Mouse (Mus musculus) c-Kit-positive CD71-negative TER-119-negative erythroid progenitor cells, embryonic 14.5 days (primary cell): Measurements from ENCODE around the gene L1td1.

ENCODE experiments used
- DNase-seq: peaks from one replicate; pipeline ENCODE4 v3.0.0-alpha.2; 2013; ENCODE audit warnings: low read depth

The L1td1 gene

DNA sequence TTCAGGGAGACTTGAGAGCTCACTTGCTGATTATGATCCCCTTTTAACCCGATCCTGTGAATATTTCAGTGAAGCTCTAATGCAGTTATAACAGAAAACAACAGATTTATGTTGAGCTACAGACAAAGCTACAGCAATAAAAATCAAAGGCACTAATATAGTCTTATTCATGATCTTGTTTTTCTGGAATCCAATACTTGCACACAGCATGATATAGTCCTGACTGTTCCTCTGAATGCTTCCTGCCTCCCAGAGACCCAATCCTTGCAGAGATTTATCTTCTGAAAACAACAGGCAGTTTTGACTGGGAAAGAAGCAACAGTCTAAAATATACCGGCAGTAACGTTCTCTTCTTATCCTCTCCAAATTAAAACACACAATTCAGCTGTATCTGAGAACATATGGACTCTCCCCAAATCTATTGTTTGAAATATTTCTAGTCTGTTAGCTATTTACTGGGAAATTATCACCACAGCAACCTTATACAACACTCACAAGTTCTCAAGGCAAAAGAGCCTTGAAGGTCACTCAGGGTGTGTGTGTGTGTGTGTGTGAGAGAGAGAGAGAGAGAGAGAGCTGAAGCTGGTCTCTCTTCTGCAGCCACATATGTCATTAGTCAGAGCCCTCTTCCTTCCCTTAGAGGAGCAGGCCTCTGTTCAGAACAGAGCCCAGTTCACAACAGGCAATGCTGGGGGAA is 16.8 kb downstream of the L1td1 start:
- DNase-seq = no peak

DNA sequence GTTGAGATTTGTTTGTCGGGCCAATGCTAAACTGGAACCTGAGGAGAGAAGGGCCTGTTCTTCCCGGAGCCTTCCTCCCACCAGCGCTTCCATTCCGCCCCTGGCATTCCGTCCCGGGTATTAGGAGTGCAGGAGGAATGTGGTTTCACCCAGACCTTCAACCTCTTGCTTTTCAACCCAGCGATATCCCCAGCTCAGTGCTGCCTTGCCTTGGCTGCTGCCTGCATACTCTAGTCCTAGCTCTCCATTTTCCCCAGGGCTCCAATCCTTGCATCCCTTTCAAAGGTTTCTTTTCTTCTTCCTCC is 17.3 kb downstream of the L1td1 start:
- DNase-seq = no peak

DNA sequence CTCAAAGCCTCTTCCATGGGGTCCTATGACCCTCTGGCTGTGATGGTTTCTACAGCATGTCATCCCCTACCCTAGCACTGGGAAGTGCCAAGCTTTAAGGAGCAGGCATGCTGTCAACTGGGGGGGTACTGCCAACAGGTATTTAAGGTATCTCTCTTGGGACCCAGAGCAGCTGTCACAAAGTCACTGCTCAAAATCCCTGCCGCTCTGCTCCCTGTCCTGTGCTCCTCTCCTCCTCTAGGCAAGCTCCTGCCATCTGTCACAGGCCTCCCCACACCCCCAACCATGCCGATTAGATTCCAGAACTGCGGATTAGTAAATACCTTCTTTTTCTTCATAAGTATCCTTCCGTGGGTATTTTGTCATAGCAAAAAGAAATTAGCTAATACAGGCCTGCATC is 27.9 kb downstream of the L1td1 start:
- no peak for DNase-seq

DNA sequence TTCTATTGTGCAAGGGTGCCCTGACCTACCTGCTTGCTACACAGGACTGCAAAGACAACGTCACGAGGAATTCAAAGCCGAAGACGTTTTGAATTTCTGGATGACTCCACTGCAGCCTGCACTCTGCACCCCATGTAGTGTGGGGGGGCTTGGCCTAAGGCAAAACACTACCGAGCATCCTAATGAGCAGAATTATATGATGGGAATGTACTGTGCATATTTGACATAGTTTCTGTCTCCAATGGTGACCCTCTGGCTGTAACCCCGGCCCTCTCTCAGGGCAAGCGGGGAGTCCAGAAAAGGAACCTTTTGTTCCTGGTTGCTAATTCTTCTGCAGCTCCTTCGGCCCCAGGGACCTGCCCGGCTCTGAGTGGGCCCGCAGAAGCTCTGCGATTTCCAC is 29.6 kb downstream of the L1td1 start:
- no peak for DNase-seq

DNA sequence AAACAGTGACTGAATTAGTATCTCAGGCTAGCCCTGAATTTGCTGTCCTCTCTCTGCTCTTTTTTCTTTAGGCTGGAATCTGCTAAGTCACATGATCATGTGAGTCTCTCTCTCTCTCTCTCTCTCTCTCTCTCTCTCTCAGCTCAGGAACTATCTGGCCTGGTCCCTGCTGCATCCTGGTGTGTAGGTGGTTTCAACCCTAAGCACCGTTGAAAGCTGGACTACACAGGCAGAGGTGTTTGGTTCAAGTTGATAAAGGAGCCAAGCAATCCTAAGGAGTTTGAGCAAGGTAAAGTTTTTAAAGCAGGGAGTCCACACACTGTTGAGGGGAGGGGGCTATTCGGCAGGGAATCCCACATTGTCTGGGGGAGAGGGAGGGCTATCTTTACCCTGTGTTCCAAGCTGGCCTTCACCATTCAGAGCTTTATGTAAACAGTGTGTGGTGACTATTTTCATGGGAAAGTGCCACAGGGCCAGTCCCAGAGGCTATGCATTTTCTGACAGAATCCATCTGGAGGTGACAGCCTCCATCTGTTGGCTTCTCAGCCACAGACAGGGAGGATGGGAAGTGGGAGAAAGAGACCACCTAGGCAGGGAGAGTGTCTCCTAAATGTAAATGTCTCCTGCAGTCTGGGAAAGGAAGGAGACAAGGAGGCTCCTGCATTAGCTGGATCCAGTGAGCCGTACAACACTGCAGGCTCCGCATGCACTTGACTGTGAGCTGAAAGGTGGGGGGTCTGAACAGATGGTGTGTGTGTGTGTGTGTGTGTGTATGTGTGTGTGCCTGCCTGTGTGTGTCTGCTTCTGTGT is 31.7 kb downstream of the L1td1 start:
- no peak for DNase-seq

DNA sequence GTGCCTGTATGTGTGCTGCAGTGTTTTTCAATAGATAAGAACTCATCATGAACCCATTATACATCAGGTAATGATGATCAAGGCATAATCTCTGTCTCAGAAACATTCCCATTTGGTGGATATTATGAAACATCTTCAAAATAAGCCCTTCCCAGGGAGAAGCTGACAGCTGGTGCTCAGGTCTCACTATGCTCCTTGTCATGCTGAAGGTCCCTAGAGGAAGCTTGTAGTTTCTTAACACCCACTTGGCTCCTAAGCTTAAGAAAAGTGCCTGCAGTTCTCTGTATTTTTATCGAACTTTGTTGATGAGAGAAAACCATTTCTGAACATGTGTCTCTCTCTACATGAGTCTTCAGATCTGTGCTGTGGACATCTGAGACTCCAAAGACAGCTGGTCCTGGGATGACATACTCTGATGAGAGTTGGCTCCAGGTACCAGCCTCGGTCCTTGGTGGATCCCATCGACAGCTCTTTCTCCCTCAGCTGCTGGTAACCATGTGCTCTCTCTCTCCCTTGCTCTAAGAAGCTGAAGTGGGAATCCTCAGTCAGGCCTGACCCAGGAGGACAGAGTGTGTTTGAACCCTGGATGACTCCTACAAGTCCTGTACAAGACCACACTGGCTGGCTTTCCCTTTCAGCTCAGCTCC is 32.5 kb downstream of the L1td1 start:
- no peak for DNase-seq

DNA sequence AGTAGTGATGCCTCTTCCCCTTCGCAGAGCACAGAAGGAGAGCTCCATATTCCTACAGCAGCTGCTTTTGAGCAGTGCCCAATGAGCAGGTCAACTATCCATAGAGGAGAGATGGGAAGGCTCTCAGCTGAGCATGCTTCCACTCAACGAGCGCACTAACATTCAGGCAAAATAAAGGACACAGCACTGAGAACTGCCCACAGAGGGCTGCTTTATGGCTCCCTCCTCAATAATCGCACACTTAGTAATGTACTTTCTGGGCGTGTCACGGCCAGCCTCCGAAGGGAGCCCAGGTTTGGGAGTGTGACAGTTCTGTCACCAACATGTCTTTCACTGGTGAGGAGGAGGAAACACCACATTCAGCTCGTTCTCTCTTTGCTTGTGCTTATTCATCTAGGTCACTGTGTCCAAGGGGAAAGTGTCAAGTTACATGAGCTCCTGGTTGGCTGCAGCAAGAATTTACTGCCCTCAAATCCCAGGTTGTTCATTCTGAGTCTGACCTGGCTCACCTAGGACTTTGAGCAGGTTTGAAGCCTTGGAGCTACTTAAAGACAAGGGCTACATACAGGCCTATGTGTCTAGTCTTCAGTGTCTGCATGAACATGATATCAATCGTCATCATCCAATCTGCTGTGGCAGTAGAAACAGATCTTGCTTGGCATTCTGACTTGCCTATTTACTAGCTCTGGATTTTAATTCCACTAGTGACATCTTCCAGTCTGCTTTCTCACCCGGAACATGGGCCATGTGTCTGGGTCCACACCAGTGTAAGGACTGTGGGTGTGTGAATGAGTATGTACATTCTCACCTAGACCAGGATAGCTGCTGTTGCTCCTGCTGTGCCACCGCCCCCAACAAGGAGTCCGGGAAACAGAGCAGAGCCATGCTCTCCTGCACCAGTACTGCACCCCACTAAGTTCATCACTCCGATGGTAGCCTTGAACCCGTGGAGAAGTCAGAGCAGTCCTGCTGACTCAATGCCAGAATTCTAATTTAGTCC is 40.9 kb downstream of the L1td1 start:
- no peak for DNase-seq

DNA sequence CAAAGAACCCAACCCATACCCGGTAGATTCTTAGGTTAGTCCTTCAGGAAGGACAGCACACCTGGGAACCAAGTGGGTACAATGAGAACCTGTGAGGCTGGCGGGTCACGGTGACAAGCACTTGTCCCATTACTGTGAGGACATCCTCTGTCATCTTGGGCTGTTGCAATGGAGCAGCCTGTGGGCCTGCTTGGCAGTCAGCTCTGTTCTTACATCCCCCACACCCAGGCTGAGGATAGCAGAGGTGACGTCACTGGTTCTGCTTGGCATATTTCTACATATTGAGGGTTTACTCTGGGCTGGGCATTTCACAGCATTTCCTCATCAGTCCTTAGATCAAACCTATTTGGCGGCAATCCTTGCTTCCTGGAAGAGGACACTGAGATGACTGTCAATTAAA is 47.3 kb downstream of the L1td1 start:
- no peak for DNase-seq

DNA sequence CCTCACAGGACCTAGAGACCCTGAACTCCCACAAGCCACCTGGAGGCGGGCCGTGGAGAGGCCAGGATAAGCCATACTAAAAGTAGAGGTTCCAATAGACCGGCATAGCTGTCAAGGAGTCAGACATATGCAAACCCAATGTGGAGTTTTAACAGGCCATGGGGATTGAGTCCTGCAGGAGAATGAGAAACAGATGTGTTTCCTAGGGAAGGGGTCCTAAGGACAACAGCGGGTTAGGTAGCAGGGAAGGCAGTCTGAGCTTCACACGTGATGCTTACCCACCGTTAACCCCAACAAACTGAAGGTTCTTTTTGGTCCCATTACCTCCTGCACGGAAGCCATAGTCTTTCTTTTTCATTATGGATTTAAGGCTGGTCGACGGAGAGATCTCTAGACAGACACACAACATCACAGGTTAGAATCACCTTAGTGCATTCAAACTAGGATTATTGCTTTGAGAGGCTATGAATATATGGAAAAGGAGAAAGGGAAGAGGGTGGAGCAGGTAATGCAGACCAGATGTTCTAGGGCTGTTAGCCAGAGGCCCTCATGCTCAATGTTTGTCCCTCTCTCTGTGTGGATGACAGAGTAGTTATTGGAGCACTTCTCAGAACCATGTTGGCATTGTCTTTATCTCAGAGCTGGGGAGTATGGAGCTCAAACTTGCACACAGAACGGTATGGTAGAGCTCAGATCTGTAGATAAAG is 50.3 kb downstream of the L1td1 start:
- DNase-seq = no peak

DNA sequence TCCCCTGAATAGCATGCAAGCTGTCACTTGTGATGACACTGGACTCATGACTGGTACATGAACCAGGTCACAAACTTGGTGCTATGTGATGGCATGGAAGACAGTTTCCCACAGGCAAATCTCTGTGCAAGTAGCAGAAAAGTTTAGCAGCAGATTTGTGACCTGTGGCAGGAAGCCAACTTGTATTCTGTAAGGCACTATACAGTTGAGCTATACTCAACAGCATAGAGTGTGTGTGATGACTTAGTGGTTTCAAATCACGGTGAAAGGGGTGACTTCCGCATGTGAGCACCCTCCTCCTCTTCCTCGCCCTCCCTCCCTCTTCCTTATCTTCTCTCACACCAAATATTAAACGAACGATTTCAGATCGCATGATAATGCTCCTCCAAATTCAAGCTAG is 50.9 kb downstream of the L1td1 start:
- no peak for DNase-seq

DNA sequence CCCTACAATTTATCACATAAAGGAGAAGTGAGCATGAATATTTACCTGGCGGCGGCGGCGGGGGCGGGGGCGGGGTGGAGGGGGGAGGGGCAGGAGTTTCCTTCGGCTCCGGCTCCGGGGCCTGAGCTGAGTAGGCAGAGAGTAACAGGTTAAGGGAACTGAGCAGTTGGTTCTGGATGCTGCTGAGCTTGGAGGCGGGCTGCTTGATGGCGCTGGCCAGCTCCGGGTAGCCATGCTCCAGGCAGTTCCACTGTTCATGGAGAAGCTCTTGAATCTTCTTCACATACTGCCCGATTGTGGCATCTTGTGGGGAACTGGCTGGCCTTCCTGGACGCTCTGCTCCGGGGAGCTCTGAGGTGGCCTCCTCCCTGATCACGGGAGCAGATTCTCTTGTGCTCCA is 51.7 kb downstream of the L1td1 start:
- no peak for DNase-seq

DNA sequence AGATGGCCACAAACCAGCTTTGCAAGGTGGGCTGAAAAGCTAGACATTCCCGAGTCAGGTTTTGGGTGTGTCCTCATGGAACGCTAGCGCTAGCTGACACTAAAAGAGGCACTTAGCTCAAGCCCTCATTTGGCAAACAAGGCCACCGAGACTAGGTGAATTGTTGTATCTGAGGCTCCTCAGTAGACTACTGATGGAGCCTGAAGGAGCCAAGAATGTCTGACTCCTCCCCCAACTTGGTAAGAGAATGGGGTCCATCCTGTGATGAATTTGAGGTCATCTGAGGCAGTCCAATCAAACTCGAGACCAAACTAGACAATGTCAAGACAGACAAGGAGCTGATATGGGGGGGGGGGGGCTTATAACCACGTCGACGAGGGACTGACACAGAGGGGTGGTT is 59.3 kb downstream of the L1td1 start:
- DNase-seq = no peak

DNA sequence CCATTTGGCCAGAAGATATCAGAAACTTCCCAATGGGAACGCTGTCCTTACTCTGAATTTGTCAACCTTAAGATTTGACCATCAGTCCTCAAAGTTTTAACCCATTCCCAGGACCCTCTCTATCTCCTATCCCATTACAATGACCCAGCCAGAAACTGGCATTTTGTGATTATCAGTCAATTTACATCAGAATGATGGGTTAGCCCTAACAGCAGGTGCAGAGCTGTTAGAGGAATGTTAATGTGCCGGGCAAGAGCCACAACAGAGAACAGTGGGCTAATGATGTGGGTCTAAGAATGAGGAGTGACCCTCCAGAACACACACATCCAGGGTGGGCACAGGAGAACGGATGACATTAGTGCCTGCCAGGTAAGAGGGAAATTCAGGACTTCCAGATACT is 59.7 kb downstream of the L1td1 start:
- DNase-seq = no peak
